8 mouse cellular contexts compared by ENCODE assay signal in the genomic region with DNA sequence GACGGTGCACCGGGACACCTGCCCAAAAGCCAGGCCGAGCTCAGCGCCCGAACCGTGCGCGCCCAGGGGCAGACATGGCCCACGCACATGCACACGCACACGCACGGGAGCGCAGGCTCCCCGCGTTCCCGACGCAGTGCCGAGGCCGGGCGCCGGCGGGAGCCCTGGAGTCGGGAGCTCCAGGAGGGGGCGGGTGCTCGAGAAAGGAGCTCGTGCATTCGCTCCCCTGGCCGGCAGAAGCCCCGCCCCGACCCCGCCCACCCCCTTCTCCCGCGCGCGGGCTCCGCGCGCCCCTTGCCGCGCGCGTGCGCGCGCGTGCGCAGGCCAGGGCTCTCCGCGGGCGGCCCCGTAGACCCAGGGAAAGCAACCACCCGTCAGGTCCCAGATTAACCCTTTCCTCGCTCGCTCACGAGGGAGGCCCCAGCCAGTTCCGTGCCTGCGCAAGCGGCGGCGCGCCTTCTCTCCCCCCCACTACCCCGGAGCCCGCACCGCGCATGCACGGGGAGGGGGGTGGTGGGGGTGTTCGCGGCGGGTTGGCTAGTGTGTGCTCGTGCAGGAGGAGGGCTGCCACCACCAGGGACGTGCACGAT. TPM values are rescaled to one million over a fixed set of nuclear protein-coding genes. Genes with fewer than 3 reads are reported as not detected.
A peak's percentile ranks its signal among the peaks of the same experiment; 100 is the strongest.
DNase-seq lines count a peak whose midpoint lies in the region; ATAC-seq and TF ChIP-seq lines count a peak whose summit lies in the region.

A gene (plus strand): TSS at position 540 of the 590 bp plus-strand sequence.

- peak within 1 kb of the TSS; percentile 77 for H3K4me2 ChIP-seq in lung, postnatal 0 days (replicated peaks; ENCODE audit: low read depth, low read length)

- no peaks in the 10 kb centered on the region for H3K9me3 ChIP-seq in hindbrain, embryonic 10.5 days
- H3K9me3 ChIP-seq in lung, postnatal 0 days (ENCODE audit: low read length), result no peaks in the 10 kb centered on the region

- H3K27me3 ChIP-seq in hindbrain, embryonic 10.5 days (ENCODE audit: insufficient read depth, poor library complexity, severe bottlenecking), result no peaks in the 10 kb centered on the region
- H3K27me3 ChIP-seq in lung, postnatal 0 days (replicated peaks; ENCODE audit: insufficient read depth, low read length), result no peaks in the 10 kb centered on the region

- TF ChIP-seq EP300 in lung, postnatal 0 days (IDR thresholded peaks at IDR 0.05), result no peak

- peak within 1 kb of the TSS; percentile 82 for H3K9ac ChIP-seq in lung, postnatal 0 days (replicated peaks; ENCODE audit: low read depth)

- H3K4me1 ChIP-seq in hindbrain, embryonic 10.5 days (replicated peaks), result peaks cover 22% of the 10 kb centered on the region
- H3K4me1 ChIP-seq in lung, postnatal 0 days (ENCODE audit: insufficient read depth, low read depth, low read length), result 0 out of 2 replicates have a peak, but pooled peaks cover 5% of the 10 kb centered on the region

- peak within 1 kb of the TSS; percentile 99 for H3K27ac ChIP-seq in hindbrain, embryonic 10.5 days
- peak within 1 kb of the TSS; percentile 99 for H3K27ac ChIP-seq in lung, postnatal 0 days (ENCODE audit: low read length)

- WGBS in hindbrain, embryonic 10.5 days, result under 1% methylated on average over 68 of the region's 72 CpGs
- 2% methylated on average over 37 of the region's 72 CpGs for WGBS in lung, postnatal 0 days

- H3K36me3 ChIP-seq in hindbrain, embryonic 10.5 days, result peaks cover 19% of the 10 kb centered on the region
- peaks cover 4% of the 10 kb centered on the region for H3K36me3 ChIP-seq in lung, postnatal 0 days (ENCODE audit: insufficient read depth, low read length)

- H3K4me3 ChIP-seq in hindbrain, embryonic 10.5 days, result peak within 1 kb of the TSS; percentile 87
- peak within 1 kb of the TSS; percentile 86 for H3K4me3 ChIP-seq in lung, postnatal 0 days (ENCODE audit: low read depth, low read length)

- peak; percentile 58 for TF ChIP-seq CTCF in lung, postnatal 0 days (IDR thresholded peaks at IDR 0.05)

- peak; percentile 73 for ATAC-seq in frontal cortex, adult (ENCODE audit: low TSS enrichment)
- peak; percentile 91 for ATAC-seq in lung, postnatal 0 days

- peak; percentile 98 for DNase-seq in MN1 (ENCODE audit: low spot score)
- peak; percentile 89 for DNase-seq in cerebellum, adult 9-10 months
- DNase-seq in hindbrain, embryonic 10.5 days (ENCODE audit: low spot score), result peak; percentile 94
- peak; percentile 94 for DNase-seq in layer of hippocampus, adult 9-11 months
- peak; percentile 97 for DNase-seq in lung, postnatal 0 days (ENCODE audit: low spot score)
- DNase-seq in ovary, postnatal 14 days (ENCODE audit: low spot score), result peak; percentile 87
- peak; percentile 95 for DNase-seq in thymus, postnatal 14 days

RNA-seq across cellular contexts. Expression of the gene that starts here (rescaled TPM):
- 25.9 and 28.9 TPM in 2 replicates for polyA plus RNA-seq in hindbrain, embryonic 10.5 days (2016; fragmentation: Nextera tagmentation; extraction: Ambion mirVana)
- polyA plus RNA-seq in lung, postnatal 0 days (2015; fragmentation: Nextera tagmentation; extraction: Ambion mirVana), result 13.5 and 15.9 TPM in 2 replicates

Comparison
In these comparisons a context has a peak if more than half of its experiments do, and no peak if none do; other contexts are left out.
1. Peak in every context shown above with its lines: DNase-seq, ATAC-seq, H3K4me3 ChIP-seq and H3K27ac ChIP-seq.